Mouse (Mus musculus) heart, adult 2 months (tissue): ENCODE measurements around the gene Wipi2.

Experiments used
- CTCF ChIP-seq: fragments of 200-600 bp; IDR thresholded peaks from 2 replicates; pipeline ENCODE4 v1.8.1; 2022; ENCODE audit warnings: antibody characterized with exemption, mild to moderate bottlenecking, moderate library complexity
- POLR2A ChIP-seq: fragments of 200-500 bp; IDR thresholded peaks from 2 replicates; pipeline ENCODE4 v1.6.1; 2011; ENCODE audit warnings: mild to moderate bottlenecking, low read depth, low read length, control low read depth; ENCODE audit not compliant: insufficient read depth

GRCm38 (mm10) chr5:142693738-142694430, 66.4 kb downstream of the Wipi2 start:
- no peak for TF ChIP-seq CTCF
- TF ChIP-seq POLR2A = no peak
